Mouse (Mus musculus): ENCODE data around the gene Trim25.
A peak's percentile ranks its signal among the peaks of the same experiment; 100 is the strongest.

Trim25 gene

GRCm38 (mm10) chr11:88998974-88999722 lies at the start of gene Trim25:
TSS of gene Trim25 (plus strand) at chr11:88999376.
- DNase-seq (ENCODE audit: low read depth), result peak; percentile 94

- DNase-seq (ENCODE audit: low read depth), result peak; percentile 24
Observed at GRCm38 (mm10) chr11:88949802-88950639, 49.2 kb upstream of the Trim25 start.

- no peak for DNase-seq (ENCODE audit: low read depth)
Observed at GRCm38 (mm10) chr11:88950640-88951250, 48.4 kb upstream of the Trim25 start.

- no peak for DNase-seq (ENCODE audit: low read depth)
Observed at GRCm38 (mm10) chr11:88951576-88951975, 47.6 kb upstream of the Trim25 start.

- DNase-seq (ENCODE audit: low read depth), result no peak
Observed at GRCm38 (mm10) chr11:88952117-88952516, 47.1 kb upstream of the Trim25 start.

- no peak for DNase-seq (ENCODE audit: low read depth)
Observed at GRCm38 (mm10) chr11:88953582-88953981, 45.6 kb upstream of the Trim25 start.

- peak; percentile 26 for DNase-seq (ENCODE audit: low read depth)
Observed at GRCm38 (mm10) chr11:88954803-88955202, 44.4 kb upstream of the Trim25 start.

- DNase-seq (ENCODE audit: low read depth), result peak; percentile 96
Observed at GRCm38 (mm10) chr11:88955217-88955969, 43.8 kb upstream of the Trim25 start, which contains the start of gene Scpep1. TSS of gene Scpep1 (minus strand) at chr11:88955465.

- DNase-seq (ENCODE audit: low read depth), result no peak
Observed at GRCm38 (mm10) chr11:88958851-88959250, 40.3 kb upstream of the Trim25 start.

- DNase-seq (ENCODE audit: low read depth), result no peak
Observed at GRCm38 (mm10) chr11:88966881-88967361, 32.3 kb upstream of the Trim25 start, which contains the start of gene Elobl. TSS of gene Elobl (minus strand) at chr11:88966931.

GRCm38 (mm10) chr11:88970202-88970732 lies 28.9 kb upstream of the Trim25 start, which contains the start of gene Coil:
TSS of gene Coil (plus strand) at chr11:88970252.
- DNase-seq (ENCODE audit: low read depth), result no peak

GRCm38 (mm10) chr11:88973776-88974701 lies 25.1 kb upstream of the Trim25 start:
- DNase-seq (ENCODE audit: low read depth), result peak; percentile 82

- DNase-seq (ENCODE audit: low read depth), result no peak
Observed at GRCm38 (mm10) chr11:88976320-88976719, 22.9 kb upstream of the Trim25 start.

GRCm38 (mm10) chr11:88977188-88977587 lies 22.0 kb upstream of the Trim25 start:
- DNase-seq (ENCODE audit: low read depth), result no peak

GRCm38 (mm10) chr11:88981337-88981736 lies 17.8 kb upstream of the Trim25 start:
- no peak for DNase-seq (ENCODE audit: low read depth)

GRCm38 (mm10) chr11:88986616-88987015 lies 12.6 kb upstream of the Trim25 start:
- DNase-seq (ENCODE audit: low read depth), result no peak

- no peak for DNase-seq (ENCODE audit: low read depth)
Observed at GRCm38 (mm10) chr11:88988956-88989355, 10.2 kb upstream of the Trim25 start.

GRCm38 (mm10) chr11:88989530-88989929 lies 9.6 kb upstream of the Trim25 start:
- DNase-seq (ENCODE audit: low read depth), result no peak

GRCm38 (mm10) chr11:88993186-88993585 lies 6.0 kb upstream of the Trim25 start:
- DNase-seq (ENCODE audit: low read depth), result no peak

- peak; percentile 81 for DNase-seq (ENCODE audit: low read depth)
Observed at GRCm38 (mm10) chr11:88993625-88994024, 5.6 kb upstream of the Trim25 start.
